Mouse (Mus musculus) right cerebral cortex, postnatal 10 days (tissue): Measurements from ENCODE around the gene Irf3.

ENCODE experiments used
- DNase-seq, 2 experiments: peaks; one replicate each; pipeline ENCODE4 v3.0.0; 2021; ENCODE audit warnings: low spot score in 2 of 2

The Irf3 gene

DNA sequence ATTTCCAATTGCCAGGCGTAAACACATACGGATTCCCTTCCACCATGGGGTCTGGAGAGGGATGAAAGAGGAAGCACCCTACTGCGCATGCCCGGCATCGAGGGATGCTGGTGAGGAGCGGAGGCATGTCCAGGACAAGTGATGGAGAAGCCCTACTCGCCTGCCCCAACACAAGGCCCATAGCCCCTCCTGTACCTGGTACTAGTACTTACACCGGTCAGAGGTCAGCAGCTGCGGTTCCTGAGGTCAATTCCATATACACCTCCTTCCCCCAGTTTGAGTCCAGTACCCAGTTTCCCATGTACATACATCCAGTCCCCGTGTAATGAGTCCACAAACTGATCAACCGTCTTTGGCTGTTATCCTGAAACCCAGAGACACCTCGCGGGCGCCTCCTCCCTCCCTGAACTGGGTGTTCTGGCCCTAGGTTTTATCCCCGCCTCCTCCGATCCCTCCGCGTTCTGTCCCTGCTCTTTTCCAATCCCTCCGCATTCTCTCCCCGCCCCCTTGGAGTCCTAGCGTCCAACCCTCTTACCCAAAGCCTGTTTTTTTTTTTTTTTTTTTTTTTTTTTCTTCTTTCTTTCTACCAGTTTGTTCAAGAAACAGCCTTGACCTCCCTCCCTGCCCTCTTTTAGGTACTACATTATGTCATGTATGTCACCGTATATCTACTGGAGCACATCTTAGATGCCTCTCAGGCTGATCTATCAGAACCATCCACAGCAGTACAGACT is 22.9 kb upstream of the Irf3 start, which contains the start of gene Cpt1c:
TSS of gene Cpt1c (minus strand) at position 469 of the 734 bp plus-strand sequence.
- peak; percentile 94 to 96 for DNase-seq

DNA sequence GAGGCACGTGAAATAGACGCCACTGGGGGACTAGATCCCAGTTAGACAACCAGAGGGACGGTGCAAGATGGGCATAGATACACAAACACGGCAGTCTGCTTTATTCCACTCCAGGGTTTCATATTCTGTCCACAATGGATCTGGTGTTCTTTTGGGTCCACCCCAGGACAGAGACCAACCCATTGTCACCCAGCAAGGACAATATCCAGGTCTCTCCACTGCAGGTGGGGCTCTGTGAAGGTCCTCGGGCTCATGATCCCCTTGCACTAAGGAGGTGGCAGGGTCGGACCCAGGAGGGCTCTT is 22.4 kb upstream of the Irf3 start:
- no peak for DNase-seq

DNA sequence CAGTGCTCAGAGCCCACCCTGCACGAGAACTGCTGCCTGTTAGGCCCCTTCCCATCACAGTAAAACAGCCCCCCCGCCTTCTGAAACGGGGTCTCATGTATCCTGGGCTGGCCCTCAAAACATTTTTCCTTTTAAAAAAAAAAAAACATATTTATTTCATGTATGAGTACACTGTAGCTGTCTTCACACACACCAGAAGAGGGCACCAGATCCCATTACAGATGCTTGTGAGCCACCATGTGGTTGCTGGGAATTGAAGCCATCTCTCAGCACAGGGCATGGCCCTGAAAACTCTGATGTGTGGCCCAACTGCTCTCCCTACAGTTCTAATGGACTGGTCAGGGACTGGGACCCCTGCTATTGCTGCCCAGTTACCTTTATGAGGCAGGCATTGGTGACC is 19.1 kb upstream of the Irf3 start:
- DNase-seq, result no peak

DNA sequence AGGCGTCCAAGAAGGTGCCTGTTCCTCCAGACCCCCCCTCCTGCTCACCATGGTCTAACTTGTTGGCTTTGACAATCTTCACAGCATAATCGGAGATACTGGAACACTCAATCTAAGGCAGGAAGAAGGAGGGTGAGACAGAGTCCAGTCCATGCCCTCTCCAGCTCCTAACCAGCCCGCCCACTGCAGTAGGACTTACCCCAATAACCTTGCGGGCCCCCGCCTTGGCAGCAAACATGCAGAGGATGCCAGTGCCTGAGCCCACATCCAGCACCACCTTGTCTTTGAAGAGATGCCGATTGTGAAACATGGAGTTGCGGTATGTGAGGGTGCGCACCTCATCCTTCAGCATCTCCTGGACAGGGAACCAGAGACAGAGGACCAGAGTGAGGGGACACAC is 15.9 kb upstream of the Irf3 start:
- no peak for DNase-seq

DNA sequence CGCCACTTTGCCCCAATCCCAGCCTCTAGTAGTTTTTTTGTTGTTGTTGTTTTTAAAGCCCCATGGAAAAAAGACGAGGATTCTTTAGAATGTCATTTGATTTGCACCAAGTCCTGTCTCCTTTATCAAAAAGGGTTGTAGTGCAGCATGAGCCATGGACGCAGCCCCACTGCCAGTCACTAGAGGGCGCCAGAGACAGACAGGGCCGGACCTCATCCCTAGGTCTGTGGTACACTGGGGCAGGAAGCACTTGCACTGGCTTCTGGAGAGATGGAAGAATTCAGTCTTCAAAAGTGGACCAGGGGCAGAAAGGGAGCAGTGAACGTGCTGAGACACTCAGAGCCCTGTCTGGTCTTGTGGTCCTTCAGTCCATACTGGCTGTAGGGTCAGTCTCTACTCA is 14.4 kb upstream of the Irf3 start:
- peak; percentile 80 to 87 for DNase-seq

DNA sequence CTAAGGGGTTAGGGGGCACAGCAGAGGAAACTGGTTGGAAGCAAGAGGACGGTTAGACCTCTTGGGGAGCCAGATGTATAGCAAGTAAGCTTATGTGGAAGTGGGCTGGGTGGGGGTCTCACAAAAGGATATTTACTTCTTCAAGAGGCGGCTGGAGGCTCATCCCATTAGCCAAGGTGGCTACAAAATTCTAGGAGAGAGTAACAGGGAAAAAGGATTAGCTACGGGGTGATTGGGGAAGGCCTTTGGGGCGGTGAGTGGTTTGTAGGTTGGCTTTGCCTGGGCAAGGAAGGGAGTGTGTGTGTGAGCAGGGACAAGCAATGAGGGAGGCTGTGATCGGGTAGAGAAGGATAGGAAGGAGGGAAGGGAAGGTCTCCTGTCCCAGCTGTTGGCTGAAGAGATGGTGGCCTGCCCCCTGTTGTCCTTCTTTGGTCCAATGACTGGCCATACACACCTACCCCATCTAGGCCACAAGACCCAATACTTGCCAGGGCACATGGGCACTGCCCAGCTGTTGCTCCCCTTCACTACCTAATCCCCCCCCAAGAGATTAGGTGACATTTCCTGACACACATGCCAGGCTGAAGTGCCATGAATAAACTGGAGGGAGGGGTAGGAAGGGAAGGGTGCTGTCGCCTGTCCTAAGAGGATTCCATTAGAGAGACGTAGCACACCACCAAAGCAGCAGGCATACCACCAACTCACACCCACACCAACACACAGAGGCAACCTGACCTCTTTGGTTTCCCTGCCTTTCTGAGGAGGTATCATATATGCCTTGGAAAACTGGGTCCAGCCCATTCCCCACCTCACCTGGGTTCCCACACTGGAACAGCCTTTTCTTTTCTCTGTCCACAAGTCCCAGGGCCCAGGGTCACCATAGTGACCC is 13.3 kb upstream of the Irf3 start:
- no peak for DNase-seq

DNA sequence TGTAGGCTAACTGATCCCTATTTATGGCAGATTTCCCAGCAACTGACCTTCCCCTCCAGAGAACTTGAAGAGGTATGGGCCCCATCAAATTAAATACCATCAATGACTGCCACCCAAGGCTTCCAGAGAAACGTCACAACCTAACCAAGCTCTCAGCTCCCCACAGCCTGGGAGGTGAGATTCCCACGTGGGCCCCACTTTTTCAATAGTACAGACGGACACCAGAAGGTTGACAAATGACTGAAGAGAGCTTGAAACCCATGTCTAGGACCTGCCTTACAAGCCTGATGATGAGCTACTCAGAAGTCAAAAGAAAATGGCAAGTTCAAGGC is 12.6 kb upstream of the Irf3 start:
- no peak for DNase-seq

DNA sequence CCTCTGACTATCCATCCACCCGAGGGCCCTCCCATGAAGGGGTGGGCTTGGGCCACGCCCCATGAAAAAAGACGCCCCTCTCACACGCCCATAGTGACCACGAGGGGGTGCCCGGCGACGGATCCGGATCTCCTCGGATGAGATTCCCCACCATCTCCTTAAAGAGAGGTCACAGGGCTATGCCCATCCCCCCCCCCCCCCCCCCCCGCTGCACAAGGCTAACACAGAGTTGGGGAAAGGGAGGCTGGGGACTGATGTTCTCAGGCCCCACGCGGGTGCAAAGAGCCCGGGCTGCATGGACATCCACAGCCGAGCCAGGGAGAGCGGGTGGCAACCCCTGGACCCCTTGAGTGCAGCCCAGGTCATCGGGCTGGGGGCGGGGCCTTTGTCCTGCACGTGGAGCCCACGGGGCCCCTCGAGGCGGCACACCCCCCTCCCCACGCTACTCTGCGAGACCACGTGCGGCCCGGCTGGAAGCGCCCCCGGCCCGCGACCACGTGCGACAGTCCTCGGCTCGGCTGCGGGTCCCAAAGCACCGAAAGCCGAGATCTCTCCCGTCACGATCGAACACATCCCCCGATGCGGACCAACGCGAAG is 11.8 kb upstream of the Irf3 start:
- peak; percentile 83 for DNase-seq

DNA sequence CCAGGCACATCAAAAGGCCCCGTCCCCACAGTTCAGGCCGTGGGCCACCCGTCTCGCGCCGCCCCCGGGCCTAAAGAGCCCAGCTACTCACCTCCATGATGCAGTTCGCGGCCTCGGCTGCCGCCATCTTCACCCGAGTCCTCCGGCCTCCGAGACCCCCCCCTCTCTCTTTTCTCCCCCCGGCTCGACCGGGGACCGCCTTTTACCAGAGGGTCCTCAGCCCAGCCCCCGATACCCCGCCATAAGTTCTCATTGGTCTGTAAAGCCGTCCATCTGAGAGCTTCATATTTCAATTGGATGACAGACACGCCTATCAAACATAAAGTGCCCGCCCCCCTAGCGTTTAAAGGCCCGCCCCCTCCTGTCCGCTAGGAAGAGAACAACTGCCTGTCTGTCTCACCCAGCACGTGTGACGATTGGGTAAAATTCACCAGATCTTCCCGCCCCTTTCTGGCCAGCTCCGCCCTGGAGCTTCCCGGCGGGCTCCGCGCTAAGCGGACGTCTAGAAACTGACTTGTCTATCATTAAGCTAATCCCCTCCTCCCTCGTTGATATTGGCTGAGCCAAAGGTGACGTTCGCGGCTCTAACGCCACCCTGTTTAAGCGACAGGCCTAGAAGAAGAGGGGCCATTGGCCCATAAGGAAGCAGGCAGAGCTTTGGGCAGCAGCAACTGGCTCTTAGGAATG is 11.1 kb upstream of the Irf3 start, which contains the start of gene Prmt1:
TSS of gene Prmt1 (minus strand) at position 377 of the 687 bp plus-strand sequence.
- peak; percentile 99 to 100 for DNase-seq

DNA sequence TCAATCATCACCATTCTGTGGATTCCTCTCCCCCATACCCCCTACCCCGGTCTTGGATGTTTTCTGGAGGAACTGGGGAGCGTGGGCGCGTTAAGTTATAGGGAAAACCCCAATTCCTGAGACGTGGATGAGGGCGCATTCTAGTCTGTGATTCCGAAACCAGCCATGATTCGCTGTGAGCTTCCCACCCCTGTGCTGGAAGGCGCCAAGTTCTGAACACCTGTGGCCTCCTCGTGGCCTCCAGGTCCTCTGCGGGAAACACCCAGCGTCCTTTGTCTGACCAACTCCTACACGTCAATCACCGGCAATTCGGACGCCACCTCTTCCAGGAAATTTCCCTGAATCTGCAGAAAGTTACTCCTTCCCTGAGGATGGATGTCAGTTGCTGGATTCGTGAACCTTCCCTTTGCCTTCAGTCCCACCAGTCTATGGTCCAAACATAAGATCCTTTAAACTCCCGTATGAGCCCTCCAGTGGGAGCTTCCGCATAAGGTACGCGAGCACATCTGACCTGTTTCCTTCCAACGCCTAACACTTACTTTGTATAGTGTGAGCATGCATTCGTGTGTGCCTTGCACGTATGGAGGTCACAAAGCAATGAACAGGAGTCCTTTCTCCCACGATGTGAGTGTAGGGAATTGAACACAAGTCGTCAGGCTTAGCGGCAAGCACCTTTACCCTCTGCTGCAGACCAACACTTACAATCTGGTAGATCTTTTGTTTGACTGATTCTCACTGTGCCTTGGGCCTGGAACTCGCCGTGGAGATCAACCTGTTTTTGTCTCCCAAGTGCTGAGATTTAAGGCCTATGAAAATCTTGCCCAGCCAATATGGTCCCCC is 10.3 kb upstream of the Irf3 start:
- peak in 1 of 2 experiments; percentile 26 for DNase-seq

DNA sequence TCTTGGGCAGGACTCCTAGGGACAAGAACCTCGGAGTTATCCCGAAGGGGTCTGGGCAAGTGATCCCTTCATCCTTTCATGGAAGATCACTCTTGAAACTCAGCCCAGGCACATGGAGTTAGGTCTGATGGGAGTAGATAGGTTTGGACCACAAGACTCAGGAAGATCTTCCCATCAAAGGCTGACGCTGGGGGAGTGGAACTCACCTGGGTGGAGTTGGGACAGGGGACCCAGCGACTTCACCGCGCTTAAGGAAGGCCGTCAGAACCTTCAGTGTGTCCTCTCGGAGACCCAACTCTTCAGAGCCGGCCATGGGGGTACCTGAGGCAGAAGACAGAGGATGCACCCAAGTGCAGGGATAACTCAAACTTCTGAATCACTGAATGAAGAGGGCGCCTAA is 776 bp upstream of the Irf3 start:
- no peak for DNase-seq

DNA sequence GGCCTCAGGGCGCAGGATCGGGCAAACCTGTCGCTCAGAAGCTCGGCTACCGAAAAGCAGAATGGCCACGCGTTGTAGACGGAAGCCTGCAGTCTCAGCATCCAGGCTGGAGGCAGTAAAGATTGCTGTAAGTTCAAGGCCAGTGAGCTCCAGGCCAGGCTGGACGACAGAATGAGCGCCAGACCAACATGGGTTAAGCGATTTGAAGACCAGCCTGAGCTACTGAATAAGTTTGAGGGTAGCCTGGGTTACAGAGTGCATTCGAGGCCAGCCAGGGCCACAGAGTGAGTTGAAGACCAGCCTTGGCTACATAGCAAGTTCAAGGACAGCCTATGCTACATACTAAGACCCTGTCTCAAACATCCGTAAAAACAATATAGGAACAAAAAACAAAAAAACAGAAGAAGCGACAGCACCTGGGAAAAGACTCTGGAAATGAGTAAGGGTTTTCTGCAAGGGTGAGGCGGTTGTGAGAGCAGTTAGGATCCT is 536 bp downstream of the Irf3 start:
- DNase-seq, result peak in 1 of 2 experiments; percentile 41

DNA sequence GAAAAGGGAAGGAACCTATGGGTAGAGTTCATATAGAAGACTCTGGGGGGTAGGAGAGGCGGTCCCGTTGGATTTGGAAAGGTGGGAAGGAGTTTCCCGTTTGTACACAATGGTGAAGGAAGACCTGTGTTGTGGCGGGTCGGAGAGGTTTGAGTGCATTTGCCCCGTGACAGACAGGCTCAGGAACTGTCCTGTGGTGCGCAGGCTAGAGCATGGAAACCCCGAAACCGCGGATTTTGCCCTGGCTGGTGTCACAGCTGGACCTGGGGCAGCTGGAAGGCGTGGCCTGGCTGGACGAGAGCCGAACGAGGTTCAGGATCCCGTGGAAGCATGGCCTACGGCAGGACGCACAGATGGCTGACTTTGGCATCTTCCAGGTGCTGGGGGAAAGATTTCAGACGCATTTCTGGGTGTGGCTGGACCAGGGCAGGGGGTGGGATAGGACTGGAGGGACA is 1.1 kb downstream of the Irf3 start, which contains the start of gene Bcl2l12:
TSS of gene Bcl2l12 (minus strand) at position 212 of the 455 bp plus-strand sequence.
- DNase-seq, result peak in 1 of 2 experiments; percentile 51

DNA sequence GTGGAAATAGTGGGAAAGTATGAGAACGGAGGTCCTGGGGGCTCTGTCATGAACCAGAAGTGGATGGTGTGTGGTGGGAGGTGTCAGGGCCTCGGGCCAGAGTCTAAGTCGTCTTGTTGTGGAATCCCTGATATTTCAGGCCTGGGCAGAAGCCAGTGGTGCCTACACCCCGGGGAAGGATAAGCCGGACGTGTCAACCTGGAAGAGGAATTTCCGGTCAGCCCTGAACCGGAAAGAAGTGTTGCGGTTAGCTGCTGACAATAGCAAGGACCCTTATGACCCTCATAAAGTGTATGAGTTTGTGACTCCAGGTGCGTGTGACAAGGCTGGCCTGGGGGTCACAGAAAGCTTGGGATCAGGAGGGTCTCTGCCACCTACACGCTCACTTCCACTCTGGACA is 2.3 kb downstream of the Irf3 start:
- peak in 1 of 2 experiments; percentile 30 for DNase-seq

DNA sequence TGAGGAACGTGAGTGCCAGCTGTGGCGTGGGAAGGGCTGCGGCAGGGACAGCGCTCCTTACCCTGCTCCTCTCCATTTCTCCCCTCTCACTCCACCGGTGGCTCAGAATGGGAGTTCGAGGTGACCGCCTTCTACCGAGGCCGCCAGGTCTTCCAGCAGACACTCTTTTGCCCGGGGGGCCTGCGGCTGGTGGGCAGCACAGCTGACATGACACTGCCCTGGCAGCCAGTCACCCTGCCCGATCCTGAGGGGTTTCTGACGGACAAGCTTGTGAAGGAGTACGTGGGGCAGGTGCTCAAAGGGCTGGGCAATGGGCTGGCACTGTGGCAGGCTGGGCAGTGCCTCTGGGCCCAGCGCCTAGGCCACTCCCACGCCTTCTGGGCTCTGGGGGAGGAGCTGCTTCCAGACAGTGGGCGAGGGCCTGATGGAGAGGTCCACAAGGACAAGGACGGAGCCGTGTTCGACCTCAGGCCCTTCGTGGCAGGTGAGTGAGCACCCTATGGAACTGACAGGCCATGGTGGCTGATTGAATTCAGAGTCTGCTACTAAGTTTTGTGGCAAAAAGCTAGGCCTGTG is 3.2 kb downstream of the Irf3 start:
- DNase-seq, result peak in 1 of 2 experiments; percentile 35

DNA sequence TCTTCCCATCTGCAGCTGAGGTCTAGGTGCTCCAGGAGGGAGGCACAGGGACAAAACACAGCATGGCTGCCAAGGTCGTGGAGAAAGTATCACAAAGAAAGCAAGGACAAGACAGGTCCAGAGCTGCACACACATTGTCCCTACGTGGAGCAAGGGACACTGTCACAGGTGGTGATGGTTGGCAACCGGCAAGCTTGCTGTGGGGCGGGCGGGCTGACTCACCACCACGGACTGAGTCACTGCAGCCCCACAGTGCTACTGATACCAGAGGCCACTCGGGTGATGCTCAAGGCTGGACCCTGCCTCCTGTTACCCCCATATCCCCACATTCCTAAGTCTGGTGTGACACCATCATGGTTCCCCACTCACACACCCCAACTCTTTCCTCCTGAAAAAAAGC is 5.0 kb downstream of the Irf3 start:
- no peak for DNase-seq

DNA sequence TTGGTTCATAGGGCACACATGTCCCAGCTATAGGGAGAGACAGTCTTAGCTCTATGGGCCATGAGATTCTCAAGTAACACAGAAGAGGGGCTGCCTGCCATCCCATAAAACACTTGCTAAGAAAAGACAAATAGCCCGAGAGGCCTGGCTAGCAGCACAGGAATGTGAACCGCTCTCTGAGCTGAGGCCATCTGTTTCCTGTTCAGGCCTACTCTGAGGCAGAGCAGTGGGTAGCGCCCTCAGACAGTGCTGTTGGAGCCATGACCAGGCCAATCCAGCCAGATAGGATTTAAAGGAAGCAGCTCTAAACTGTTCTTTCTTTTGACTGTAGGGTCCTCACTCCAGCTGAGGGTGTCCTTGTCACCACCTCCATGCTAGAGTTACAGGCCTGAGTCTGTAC is 7.1 kb downstream of the Irf3 start:
- peak in 1 of 2 experiments; percentile 23 for DNase-seq

DNA sequence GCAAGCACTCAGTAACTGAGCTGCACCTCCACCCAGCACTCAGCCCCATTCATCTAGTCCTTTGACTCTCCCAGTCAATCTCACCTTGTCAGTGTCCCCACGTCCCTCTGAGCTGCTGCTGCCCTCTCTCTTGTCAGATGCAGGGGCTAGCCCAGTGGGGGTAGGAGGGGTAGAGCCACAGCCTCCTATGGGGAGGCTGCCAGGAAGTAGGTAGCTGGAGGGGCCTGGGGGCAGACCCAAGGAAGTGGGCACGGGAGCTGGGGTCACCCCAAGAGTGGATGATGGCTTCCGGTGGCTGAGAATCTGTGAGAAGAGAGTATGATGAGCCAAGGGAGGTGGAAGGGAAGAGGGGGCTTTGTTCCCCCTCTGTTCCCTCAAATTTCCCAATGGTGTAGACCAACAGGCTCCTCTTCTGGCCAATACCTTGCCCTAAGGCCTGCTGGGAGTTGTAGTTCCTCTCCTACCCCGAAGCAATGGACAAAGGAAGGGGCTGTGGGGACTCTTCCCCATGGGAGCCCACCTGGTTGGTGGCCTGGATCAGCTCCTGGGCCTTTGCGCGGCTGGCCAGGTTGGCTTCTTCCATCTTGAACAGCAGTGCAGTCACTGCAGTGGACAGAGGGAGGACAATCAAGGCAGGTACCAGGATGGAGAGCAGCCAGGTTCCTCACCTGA is 8.0 kb downstream of the Irf3 start:
- DNase-seq, result no peak

DNA sequence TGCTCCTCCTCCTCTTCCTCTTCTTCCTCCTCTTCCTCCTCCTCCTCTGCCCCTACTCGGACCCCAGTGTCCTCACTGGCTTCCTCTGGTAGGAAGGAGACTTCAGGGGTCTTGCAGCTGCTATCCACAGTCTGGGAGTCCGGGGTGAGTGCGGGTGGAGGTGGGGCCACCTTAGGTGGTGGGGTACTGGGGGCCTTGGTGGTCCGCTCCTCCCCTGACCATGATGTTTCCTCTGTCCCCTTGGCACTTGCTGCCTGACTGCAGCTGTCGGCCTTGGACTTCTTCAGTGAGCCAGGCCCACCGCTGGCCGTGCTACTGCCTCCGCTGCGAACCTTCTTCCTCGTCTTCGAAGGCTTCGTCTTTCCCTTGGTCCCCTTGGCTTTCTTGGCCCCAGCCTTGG is 9.1 kb downstream of the Irf3 start:
- no peak for DNase-seq

DNA sequence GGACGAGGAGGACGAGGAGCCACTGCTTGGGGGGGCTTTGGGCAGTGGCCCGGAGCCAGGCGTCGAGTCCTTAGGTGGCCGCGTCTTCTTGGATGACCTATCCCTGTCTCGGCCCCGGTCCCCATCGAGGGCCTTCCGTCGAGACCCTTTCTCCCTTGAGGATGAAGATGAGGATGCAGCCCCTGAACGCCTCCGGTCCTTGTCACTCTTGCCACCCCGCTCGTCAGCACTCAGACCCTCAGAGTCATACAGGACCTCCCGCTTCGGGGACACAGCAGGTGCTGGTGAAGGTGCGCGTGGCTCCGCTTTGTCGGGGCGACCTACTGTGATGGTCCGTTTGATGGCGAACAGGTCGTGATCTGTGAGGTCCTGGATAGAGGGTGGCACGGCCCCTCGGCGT is 9.7 kb downstream of the Irf3 start:
- no peak for DNase-seq
